Mouse (Mus musculus) embryonic facial prominence, embryonic 15.5 days (tissue): ENCODE results near the gene Dap. TPM values are rescaled to one million over a fixed set of nuclear protein-coding genes. Genes with fewer than 3 reads are reported as not detected.

ENCODE experiments used
- ATAC-seq: fragments of 200-750 bp; cut with Nextera tagmentation; 2 replicates; pipeline ENCODE4 v1.8.0; 2017; ENCODE audit warnings: low read depth, moderate TSS enrichment; ENCODE audit not compliant: insufficient number of reproducible peaks, low FRiP score, low TSS enrichment
- H3K27ac ChIP-seq: fragments of 300-500 bp; sonication (generic); replicated peaks from 2 replicates; pipeline ENCODE4 v1.5.1; 2015; ENCODE audit warnings: mild to moderate bottlenecking, inconsistent platforms
- H3K27me3 ChIP-seq: fragments of 300-500 bp; sonication (generic); 2 replicates; pipeline ENCODE4 v1.6.1; 2015; ENCODE audit warnings: inconsistent platforms
- H3K36me3 ChIP-seq: fragments of 300-500 bp; sonication (generic); 2 replicates; pipeline ENCODE4 v1.6.1; 2015; ENCODE audit warnings: mild to moderate bottlenecking, inconsistent platforms
- H3K4me1 ChIP-seq: fragments of 300-500 bp; sonication (generic); 2 replicates; pipeline ENCODE4 v1.6.1; 2015; ENCODE audit warnings: inconsistent platforms
- H3K4me2 ChIP-seq: fragments of 300-500 bp; sonication (generic); replicated peaks from 2 replicates; pipeline ENCODE4 v1.6.1; 2015; ENCODE audit warnings: mild to moderate bottlenecking, inconsistent platforms
- H3K4me3 ChIP-seq: fragments of 300-500 bp; sonication (generic); replicated peaks from 2 replicates; pipeline ENCODE4 v1.5.1; 2015; ENCODE audit warnings: mild to moderate bottlenecking, inconsistent platforms
- H3K9ac ChIP-seq: fragments of 300-500 bp; sonication (generic); 2 replicates; pipeline ENCODE4 v1.6.1; 2015; ENCODE audit warnings: inconsistent platforms
- H3K9me3 ChIP-seq: fragments of 300-500 bp; sonication (generic); replicated peaks from 2 replicates; pipeline ENCODE4 v1.6.1; 2016; ENCODE audit warnings: inconsistent platforms
- WGBS: fragments of 180-500 bp; shearing (Covaris S2); methylation state at CpG from one replicate; pipeline ENCODE4 v1.1.7; 2015; 5-methylcytosine and 5-hydroxymethylcytosine counted together
- polyA plus RNA-seq: library from polyadenylated mRNA; unstranded; fragments of >200 nt; fragmentation: Nextera tagmentation; extraction: Ambion mirVana; gene quantifications from 2 replicates; pipeline ENCODE4 v1.2.1, GENCODE M21; 2015

The Dap gene
- polyA plus RNA-seq, 1 experiment from 2014 or later, result 115 TPM

- 45% methylated on average over 15 of the region's 15 CpGs for WGBS
- no peak for ATAC-seq
- no peaks in the 10 kb centered on the region for H3K27me3 ChIP-seq
- peak overlapping the region; percentile 42; the same call in 1 of the 2 replicates for H3K9ac ChIP-seq
- H3K36me3 ChIP-seq, result 0 out of 2 replicates have a peak, but pooled peaks cover 3% of the 10 kb centered on the region
- peak overlapping the region; percentile 66 for H3K4me2 ChIP-seq
- peaks cover 17% of the 10 kb centered on the region for H3K4me1 ChIP-seq
- H3K4me3 ChIP-seq, result peak overlapping the region; percentile 84
- H3K27ac ChIP-seq, result peak overlapping the region; percentile 73
- H3K9me3 ChIP-seq, result no peaks in the 10 kb centered on the region
Observed at GRCm38 (mm10) chr15:31223596-31224134, 449 bp upstream of the Dap start.

DNA sequence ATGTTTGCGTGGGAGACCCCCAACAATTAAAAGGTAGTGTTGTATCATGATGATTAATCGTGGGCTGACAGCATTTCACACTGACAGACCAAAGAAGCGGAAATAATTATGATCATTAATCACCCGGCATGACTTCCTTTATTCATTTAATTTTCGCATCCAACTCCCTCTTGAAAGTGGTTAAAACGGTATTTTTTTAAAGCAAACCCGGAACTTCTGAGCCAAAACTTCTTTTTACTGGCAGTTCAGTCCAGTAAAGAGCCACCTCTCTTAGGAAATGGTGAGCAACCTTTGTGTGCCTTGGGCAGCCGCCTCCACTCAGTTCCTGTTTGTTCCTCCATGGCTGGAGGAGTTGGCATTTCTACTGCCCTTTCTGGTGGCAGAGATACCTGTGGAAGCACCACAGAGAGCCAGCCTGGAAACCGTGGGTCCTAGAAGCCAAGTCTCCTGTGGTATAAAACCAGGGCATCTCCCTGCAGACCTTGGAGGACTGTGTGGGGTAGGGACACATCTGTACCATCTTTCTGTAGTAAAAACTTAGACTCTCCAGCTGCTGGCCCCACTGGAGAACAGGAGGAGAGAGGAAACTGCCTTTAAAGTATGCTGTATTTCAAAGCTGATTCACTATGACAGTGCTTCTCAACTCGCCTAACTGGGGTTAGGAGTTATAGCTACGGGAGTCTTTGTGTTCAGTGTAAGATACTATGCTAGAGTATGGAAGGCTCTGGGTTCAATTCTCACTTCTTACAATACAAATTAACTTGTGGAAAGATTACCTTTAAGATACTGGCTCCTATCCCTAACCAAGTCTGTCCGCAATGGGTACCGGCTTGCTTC, 910 bp downstream of the Dap start:
- ATAC-seq, result no peak
- 23% methylated on average over 13 of the region's 13 CpGs for WGBS

DNA sequence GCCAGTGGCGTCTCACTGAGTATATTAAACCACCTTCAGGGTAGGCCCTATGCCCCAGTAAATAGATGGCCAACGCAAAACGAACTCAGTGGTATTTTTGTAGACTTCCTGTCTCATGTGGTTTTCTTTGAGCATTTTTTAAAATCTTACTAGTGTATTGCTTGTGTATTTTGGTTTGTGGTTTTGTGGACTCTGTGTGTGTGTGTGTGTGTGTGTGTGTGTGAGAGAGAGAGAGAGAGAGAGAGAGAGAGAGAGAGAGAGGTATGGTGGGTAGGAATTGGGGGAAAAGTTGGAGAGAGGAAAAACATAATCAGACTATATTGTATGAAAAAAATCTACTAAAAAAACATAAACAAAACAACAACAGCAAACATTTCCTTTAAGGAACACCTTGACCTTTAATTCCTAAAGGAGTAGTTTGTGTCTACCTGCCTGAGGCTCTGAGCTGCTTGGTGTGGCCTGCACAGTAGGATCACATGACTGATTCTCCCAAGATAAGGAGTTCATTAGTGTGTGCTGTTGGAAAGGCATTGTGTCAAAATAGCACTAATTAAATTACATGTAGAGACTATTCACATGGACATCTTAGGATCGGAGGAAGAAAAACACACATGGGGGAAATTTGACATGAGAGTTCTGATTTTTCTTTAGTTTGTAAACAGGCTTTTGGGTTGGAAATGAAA, 1.7 kb downstream of the Dap start:
- H3K4me2 ChIP-seq, result peak overlapping the region; percentile 66

More for the DNA sequence above, 910 bp downstream of the Dap start:
- Histone ChIP-seq H3K27me3 (no peaks in the 10 kb centered on the region), H3K4me1 (peaks cover 17% of the 10 kb centered on the region), H3K27ac (peak overlapping the region; percentile 86), H3K9me3 (no peaks in the 10 kb centered on the region), H3K4me3 (peak overlapping the region; percentile 84), H3K4me2 (peak overlapping the region; percentile 66), H3K36me3 (0 out of 2 replicates have a peak, but pooled peaks cover 3% of the 10 kb centered on the region), H3K9ac (peak overlapping the region; percentile 86)

GRCm38 (mm10) chr15:31226464-31226863, 2.4 kb downstream of the Dap start:
- H3K4me3 ChIP-seq, result no peak overlapping the region
- no peak overlapping the region for H3K4me2 ChIP-seq
- H3K27ac ChIP-seq, result no peak overlapping the region
- H3K36me3 ChIP-seq, result 0 out of 2 replicates have a peak, but pooled peaks cover 3% of the 10 kb centered on the region
- WGBS, result 70% methylated on average over 6 of the region's 6 CpGs
- H3K27me3 ChIP-seq, result no peaks in the 10 kb centered on the region
- no peaks in the 10 kb centered on the region for H3K9me3 ChIP-seq
- no peak for ATAC-seq
- H3K4me1 ChIP-seq, result peaks cover 17% of the 10 kb centered on the region
- H3K9ac ChIP-seq, result no peak overlapping the region

More for the DNA sequence above, 1.7 kb downstream of the Dap start:
- H3K36me3 ChIP-seq, result 0 out of 2 replicates have a peak, but pooled peaks cover 3% of the 10 kb centered on the region
- H3K9ac ChIP-seq, result no peak overlapping the region
- no peak for ATAC-seq
- WGBS, result 58% methylated on average over 4 of the region's 4 CpGs
- peak overlapping the region; percentile 86 for H3K27ac ChIP-seq
- peak overlapping the region; percentile 84 for H3K4me3 ChIP-seq
- peaks cover 17% of the 10 kb centered on the region for H3K4me1 ChIP-seq
- H3K9me3 ChIP-seq, result no peaks in the 10 kb centered on the region
- no peaks in the 10 kb centered on the region for H3K27me3 ChIP-seq

DNA sequence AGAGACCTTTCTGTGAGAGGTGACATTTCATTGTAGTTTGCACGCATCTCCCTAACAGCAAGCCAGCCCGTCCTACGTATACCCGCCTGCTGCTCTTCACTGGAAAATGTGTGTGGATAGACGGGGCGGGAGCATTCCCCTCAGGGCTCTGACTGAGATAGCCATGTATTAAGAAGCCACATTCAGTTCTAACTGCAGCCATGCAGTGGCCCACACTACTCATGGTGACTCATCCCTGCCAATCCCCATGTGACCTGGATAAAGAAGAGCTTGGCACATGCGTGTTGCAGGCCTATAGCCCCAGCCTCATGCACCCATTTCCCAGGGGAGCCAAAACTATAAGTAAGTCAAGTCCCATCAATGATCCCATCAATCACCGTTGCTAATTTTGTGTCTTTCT, 3.7 kb downstream of the Dap start:
- no peak overlapping the region for H3K4me3 ChIP-seq
- 85% methylated on average over 8 of the region's 8 CpGs for WGBS

DNA sequence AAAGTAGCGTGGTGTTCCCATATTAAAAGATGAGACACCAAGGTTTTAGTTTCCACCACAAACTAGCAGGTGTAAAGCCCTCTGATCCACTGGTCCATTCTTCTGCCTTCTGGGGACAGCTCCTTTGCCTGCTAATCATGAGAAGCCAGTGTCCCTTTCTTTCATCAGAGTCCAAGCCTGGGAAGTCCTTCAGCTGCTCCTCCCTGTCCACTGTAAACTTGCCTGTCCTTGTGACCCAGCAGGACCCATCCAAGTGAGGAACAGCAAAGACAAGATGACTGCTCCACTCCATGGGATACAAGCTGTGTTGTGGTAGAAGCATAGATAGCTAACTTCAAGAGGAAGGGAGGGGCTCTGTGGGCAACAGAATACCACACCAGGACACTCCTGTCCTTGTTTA, 8.9 kb downstream of the Dap start:
- no peak for ATAC-seq
- Histone ChIP-seq H3K4me2 (no peak overlapping the region), H3K27me3 (no peaks in the 10 kb centered on the region), H3K36me3 (peaks cover 33% of the 10 kb centered on the region), H3K4me1 (no peaks in the 10 kb centered on the region), H3K9me3 (no peaks in the 10 kb centered on the region), H3K27ac (no peak overlapping the region), H3K9ac (no peak overlapping the region), H3K4me3 (no peak overlapping the region)
- WGBS, result 94% methylated on average over 1 of the region's 1 CpGs

More for the DNA sequence above, 3.7 kb downstream of the Dap start:
- Histone ChIP-seq H3K9ac (no peak overlapping the region), H3K36me3 (0 out of 2 replicates have a peak, but pooled peaks cover 3% of the 10 kb centered on the region), H3K27me3 (no peaks in the 10 kb centered on the region), H3K9me3 (no peaks in the 10 kb centered on the region), H3K4me1 (peaks cover 17% of the 10 kb centered on the region), H3K27ac (no peak overlapping the region), H3K4me2 (no peak overlapping the region)
- ATAC-seq, result no peak

DNA sequence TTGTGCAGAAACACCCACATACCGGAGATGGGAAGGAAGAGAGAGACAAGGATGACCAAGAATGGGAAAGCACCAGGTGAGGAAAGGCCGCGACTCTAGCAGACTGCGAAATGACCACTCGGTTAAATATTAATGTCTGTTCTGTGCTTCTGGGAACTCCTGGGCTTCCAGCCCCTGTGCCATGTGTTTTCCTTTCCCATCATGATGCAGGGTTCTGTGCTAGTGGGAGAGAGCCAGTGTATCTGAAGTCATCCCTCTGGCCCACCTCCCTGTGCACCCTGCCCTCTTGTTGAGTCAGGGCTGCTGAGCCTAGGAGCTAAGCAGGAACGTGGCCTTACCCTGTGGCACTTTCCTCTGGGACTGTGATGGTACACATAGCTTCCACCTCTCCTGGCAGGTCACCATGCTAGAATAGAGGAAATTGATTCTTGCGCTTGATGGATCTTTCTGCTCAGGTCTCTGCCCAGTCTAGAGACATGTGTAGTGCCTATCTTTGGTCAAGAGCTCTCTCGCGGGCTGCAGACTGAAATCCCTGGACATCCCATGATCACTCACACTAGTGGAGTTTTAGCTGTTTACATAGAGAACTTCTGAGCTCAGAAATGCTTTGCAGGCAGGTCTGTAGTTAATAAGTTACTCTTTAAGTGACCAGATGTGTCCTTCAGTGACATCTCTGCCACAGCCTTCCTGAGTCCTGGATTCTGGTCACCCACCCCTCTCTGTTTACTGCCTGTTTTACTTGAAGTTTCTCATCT, 11.9 kb downstream of the Dap start:
- ATAC-seq, result no peak
- no peak overlapping the region for H3K9ac ChIP-seq
- no peaks in the 10 kb centered on the region for H3K27me3 ChIP-seq
- H3K4me3 ChIP-seq, result no peak overlapping the region
- no peak overlapping the region for H3K4me2 ChIP-seq
- no peaks in the 10 kb centered on the region for H3K9me3 ChIP-seq
- no peak overlapping the region for H3K27ac ChIP-seq
- WGBS, result 93% methylated on average over 9 of the region's 9 CpGs
- peaks cover 46% of the 10 kb centered on the region for H3K36me3 ChIP-seq
- no peaks in the 10 kb centered on the region for H3K4me1 ChIP-seq

DNA sequence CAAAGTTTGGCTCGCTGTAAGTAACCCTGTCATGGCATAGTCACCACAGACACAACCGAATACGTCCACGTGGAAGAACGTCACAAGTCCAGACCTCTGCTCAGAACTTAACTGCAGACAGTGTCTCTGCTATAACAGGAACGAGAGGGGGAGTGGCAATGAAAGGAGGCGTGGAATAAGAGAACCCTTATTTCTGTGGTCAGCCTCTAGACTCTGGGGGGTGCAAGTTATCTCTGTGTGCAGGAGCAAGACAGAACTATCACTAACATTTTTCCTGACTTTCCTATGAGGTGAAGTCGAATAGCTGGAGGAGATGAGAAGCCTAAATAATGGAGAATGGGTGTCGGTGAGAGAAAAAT, 12.4 kb downstream of the Dap start:
- 87% methylated on average over 9 of the region's 9 CpGs for WGBS

GRCm38 (mm10) chr15:31237368-31237767, 13.3 kb downstream of the Dap start:
- WGBS, result 82% methylated on average over 11 of the region's 11 CpGs
- H3K4me1 ChIP-seq, result no peaks in the 10 kb centered on the region
- H3K9ac ChIP-seq, result no peak overlapping the region
- H3K4me3 ChIP-seq, result no peak overlapping the region
- 0 out of 2 replicates have a peak, but pooled peaks cover 3% of the 10 kb centered on the region for H3K9me3 ChIP-seq
- no peak overlapping the region for H3K27ac ChIP-seq
- ATAC-seq, result no peak
- H3K4me2 ChIP-seq, result no peak overlapping the region
- H3K36me3 ChIP-seq, result peaks cover 59% of the 10 kb centered on the region
- H3K27me3 ChIP-seq, result no peaks in the 10 kb centered on the region

More for the DNA sequence above, 12.4 kb downstream of the Dap start:
- Histone ChIP-seq H3K27me3 (no peaks in the 10 kb centered on the region), H3K4me2 (no peak overlapping the region), H3K4me3 (no peak overlapping the region), H3K4me1 (no peaks in the 10 kb centered on the region), H3K27ac (no peak overlapping the region), H3K36me3 (peaks cover 51% of the 10 kb centered on the region), H3K9ac (no peak overlapping the region), H3K9me3 (no peaks in the 10 kb centered on the region)
- no peak for ATAC-seq

DNA sequence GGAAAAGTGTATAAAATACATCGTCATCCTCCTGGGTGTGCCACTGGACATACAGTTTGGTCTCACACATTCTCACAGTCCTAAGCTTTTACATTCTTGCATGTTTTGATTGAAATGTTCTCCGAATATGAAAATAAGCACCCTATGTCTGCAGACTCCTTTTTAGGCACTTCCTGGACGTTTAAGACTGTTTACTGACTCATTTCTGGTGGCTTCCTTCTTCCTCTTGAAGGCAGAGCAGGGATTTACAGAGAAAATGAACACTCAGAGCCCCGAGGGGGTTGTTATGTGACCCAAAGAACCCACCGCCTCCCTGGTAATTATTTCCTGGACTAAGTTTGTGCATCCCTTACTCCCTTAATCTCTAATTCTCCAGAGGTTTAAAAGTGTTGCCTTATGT, 13.8 kb downstream of the Dap start:
- H3K4me2 ChIP-seq, result no peak overlapping the region
- no peak overlapping the region for H3K4me3 ChIP-seq
- 0 out of 2 replicates have a peak, but pooled peaks cover 3% of the 10 kb centered on the region for H3K9me3 ChIP-seq
- 46% methylated on average over 5 of the region's 5 CpGs for WGBS
- no peaks in the 10 kb centered on the region for H3K27me3 ChIP-seq
- no peak overlapping the region for H3K9ac ChIP-seq
- no peak for ATAC-seq
- H3K27ac ChIP-seq, result no peak overlapping the region
- H3K4me1 ChIP-seq, result no peaks in the 10 kb centered on the region
- H3K36me3 ChIP-seq, result peaks cover 59% of the 10 kb centered on the region
